Mouse (Mus musculus) hindbrain, postnatal 0 days (tissue): ENCODE data around the gene Ptrh1. TPM values are rescaled to one million over a fixed set of nuclear protein-coding genes. Genes with fewer than 3 reads are reported as not detected.

ENCODE experiments used
- ATAC-seq: fragments of 200-750 bp; cut with Nextera tagmentation; 2 replicates; pipeline ENCODE4 v1.8.0; 2017; ENCODE audit warnings: mild to moderate bottlenecking, moderate TSS enrichment, moderate library complexity
- DNase-seq: peaks from one replicate; pipeline ENCODE4 v3.0.0-alpha.2; 2015; ENCODE audit warnings: low spot score
- H3K27ac ChIP-seq: fragments of 300-500 bp; sonication (generic); 2 replicates; pipeline ENCODE4 v1.5.1; 2014; ENCODE audit warnings: mild to moderate bottlenecking
- H3K27me3 ChIP-seq: fragments of 300-500 bp; sonication (generic); 2 replicates; pipeline ENCODE4 v1.6.1; 2014; ENCODE audit warnings: low read length, mixed read lengths; ENCODE audit not compliant: insufficient read depth
- H3K36me3 ChIP-seq: fragments of 300-500 bp; sonication (generic); 2 replicates; pipeline ENCODE4 v1.6.1; 2014; ENCODE audit warnings: low read length, mixed read lengths; ENCODE audit not compliant: insufficient read depth
- H3K4me1 ChIP-seq: fragments of 300-500 bp; sonication (generic); 2 replicates; pipeline ENCODE4 v1.6.1; 2014; ENCODE audit warnings: antibody characterized with exemption, low read length, mixed read lengths; ENCODE audit not compliant: insufficient read depth
- H3K4me2 ChIP-seq: fragments of 300-500 bp; sonication (generic); 2 replicates; pipeline ENCODE4 v1.6.1; 2014; ENCODE audit warnings: low read depth, mild to moderate bottlenecking, low read length, moderate library complexity, mixed read lengths
- H3K4me3 ChIP-seq: fragments of 300-500 bp; sonication (generic); 2 replicates; pipeline ENCODE4 v1.5.1; 2014; ENCODE audit warnings: low read length
- H3K9ac ChIP-seq: fragments of 300-500 bp; sonication (generic); replicated peaks from 2 replicates; pipeline ENCODE4 v1.6.1; 2014; ENCODE audit warnings: mild to moderate bottlenecking, low read length, moderate library complexity, mixed read lengths
- H3K9me3 ChIP-seq: fragments of 300-500 bp; sonication (generic); 2 replicates; pipeline ENCODE4 v1.6.1; 2016; ENCODE audit warnings: low read length, mixed read lengths
- CTCF ChIP-seq: IDR thresholded peaks from 2 replicates; pipeline ENCODE4 v1.5.1; 2016; ENCODE audit warnings: antibody characterized with exemption, control low read depth, low read depth
- WGBS: fragments of 180-500 bp; shearing (Covaris S2); extraction: QIAGEN DNeasy Blood & Tissue Kit; methylation state at CpG from one replicate; pipeline ENCODE4 v1.1.7; 2014; 5-methylcytosine and 5-hydroxymethylcytosine counted together
- polyA plus RNA-seq: library from polyadenylated mRNA; unstranded; fragments of >200 nt; fragmentation: Nextera tagmentation; extraction: Ambion mirVana; gene quantifications from 2 replicates; pipeline ENCODE4 v1.2.1, GENCODE M21; 2015
- total RNA-seq: library from RNA; depleted of rRNA; stranded (reverse); fragments of >200 nt; gene quantifications from 2 replicates; pipeline ENCODE4 v1.2.3, GENCODE M21; 2014

Ptrh1 gene
- total and polyA plus RNA-seq, 2 experiments from 2014 or later, result 2.9 to 4.4 TPM

DNA sequence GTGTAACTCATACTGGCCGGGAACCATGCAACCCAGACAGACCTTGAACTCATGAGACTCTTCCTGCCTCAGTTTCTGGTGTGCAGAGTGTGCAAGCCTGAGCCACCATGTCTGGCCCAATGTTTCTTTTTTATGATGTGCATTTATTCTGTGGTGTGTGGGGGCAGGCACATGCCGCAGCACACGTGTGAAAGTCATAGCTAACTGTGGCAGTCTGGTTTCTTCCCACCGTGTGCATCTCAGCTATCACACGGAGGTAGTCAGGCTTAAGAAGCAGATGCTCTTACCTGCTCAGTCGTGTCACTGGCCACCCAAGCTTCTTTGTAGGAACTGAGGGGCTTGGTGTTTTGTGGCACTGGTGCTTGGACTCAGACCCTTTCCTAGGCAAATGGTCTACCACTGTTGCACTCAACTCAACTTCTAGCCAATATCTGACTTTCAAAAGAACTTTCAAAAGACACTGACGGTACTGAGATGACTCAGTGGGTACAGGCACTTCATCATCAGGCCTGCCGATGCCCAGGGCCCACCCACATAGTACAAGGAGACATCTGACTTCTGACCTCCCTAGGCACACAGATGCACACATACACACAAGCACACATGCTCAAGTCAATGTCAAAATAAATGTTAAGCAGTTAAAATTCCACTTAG, 2.8 kb upstream of the Ptrh1 start:
- H3K27ac ChIP-seq, result no peak overlapping the region
- no peaks in the 10 kb centered on the region for H3K27me3 ChIP-seq
- WGBS, result 84% methylated on average over 8 of the region's 8 CpGs
- no peak overlapping the region for H3K4me2 ChIP-seq
- H3K36me3 ChIP-seq, result no peaks in the 10 kb centered on the region
- H3K4me1 ChIP-seq, result peaks cover 11% of the 10 kb centered on the region; the same call in 1 of the 2 replicates
- DNase-seq (no peak), ATAC-seq (no peak)
- H3K9me3 ChIP-seq, result no peaks in the 10 kb centered on the region
- H3K9ac ChIP-seq, result no peak overlapping the region
- no peak for TF ChIP-seq CTCF
- H3K4me3 ChIP-seq, result no peak overlapping the region

- Histone ChIP-seq H3K9ac (peak overlapping the region; percentile 18; the same call in 1 of the 2 replicates), H3K27ac (no peak overlapping the region), H3K4me1 (peaks cover 11% of the 10 kb centered on the region; the same call in 1 of the 2 replicates), H3K9me3 (no peaks in the 10 kb centered on the region), H3K27me3 (no peaks in the 10 kb centered on the region), H3K36me3 (no peaks in the 10 kb centered on the region), H3K4me3 (peak overlapping the region; percentile 48), H3K4me2 (peak overlapping the region; percentile 77)
- 22% methylated on average over 22 of the region's 22 CpGs for WGBS
- ATAC-seq (no peak), DNase-seq (no peak)
- TF ChIP-seq CTCF, result no peak
Observed at GRCm38 (mm10) chr2:32776192-32776591, 606 bp downstream of the Ptrh1 start.

DNA sequence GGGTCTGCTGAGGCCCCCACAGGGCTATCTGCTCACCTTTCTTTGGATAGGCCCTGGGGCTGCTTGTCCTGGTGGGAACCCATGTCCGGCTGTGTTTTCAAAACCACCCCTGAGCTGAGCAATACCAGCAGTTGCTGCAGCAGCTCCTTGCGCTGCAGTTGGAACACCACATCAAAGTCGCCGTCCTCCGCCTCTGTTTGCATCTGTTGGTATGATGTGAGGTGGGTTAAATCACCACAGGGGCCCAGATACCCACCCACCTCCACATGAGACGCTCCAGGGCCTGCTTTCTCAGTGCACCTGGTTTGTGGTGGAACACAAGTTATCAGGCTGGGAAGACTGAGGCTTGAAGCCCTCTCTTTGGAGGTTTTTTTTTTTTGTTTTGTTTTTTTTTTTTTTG, 2.5 kb downstream of the Ptrh1 start:
- no peak overlapping the region for H3K9ac ChIP-seq
- no peak overlapping the region for H3K4me2 ChIP-seq
- H3K27ac ChIP-seq, result no peak overlapping the region
- H3K4me1 ChIP-seq, result peaks cover 11% of the 10 kb centered on the region; the same call in 1 of the 2 replicates
- no peaks in the 10 kb centered on the region for H3K36me3 ChIP-seq
- WGBS, result 90% methylated on average over 6 of the region's 6 CpGs
- DNase-seq (no peak), ATAC-seq (no peak)
- no peaks in the 10 kb centered on the region for H3K9me3 ChIP-seq
- H3K27me3 ChIP-seq, result no peaks in the 10 kb centered on the region
- no peak overlapping the region for H3K4me3 ChIP-seq
- no peak for TF ChIP-seq CTCF

GRCm38 (mm10) chr2:32779131-32779530, 3.5 kb downstream of the Ptrh1 start:
- peak; percentile 80 for TF ChIP-seq CTCF
- 16% methylated on average over 8 of the region's 8 CpGs for WGBS

DNA sequence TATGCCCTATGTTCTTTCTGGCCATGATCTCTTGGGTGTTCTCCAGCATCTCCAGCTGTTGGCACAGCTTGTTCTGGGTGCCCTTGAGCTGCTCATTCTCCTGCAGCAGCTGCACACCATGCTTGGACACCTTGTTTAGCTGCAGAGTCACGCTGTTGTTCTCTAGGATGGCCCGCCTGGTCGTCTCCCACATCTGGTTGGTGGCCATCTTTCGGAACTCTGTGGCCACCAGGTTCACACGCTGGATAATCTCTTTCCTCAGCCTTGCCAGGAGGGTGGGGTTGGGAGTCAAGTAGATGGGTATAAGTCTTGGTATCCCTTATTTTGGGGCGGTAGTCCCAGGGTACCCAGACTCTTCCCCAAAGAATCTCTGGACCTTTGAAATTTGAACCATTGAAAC, 4.1 kb downstream of the Ptrh1 start:
- H3K9ac ChIP-seq, result no peak overlapping the region
- ATAC-seq, result no peak
- WGBS, result 90% methylated on average over 6 of the region's 6 CpGs
- H3K27ac ChIP-seq, result no peak overlapping the region
- H3K27me3 ChIP-seq, result no peaks in the 10 kb centered on the region
- H3K36me3 ChIP-seq, result no peaks in the 10 kb centered on the region
- H3K4me2 ChIP-seq, result no peak overlapping the region
- no peak overlapping the region for H3K4me3 ChIP-seq
- TF ChIP-seq CTCF, result no peak
- H3K4me1 ChIP-seq, result peaks cover 11% of the 10 kb centered on the region; the same call in 1 of the 2 replicates
- H3K9me3 ChIP-seq, result no peaks in the 10 kb centered on the region
- no peak for DNase-seq

More at GRCm38 (mm10) chr2:32779131-32779530, 3.5 kb downstream of the Ptrh1 start:
- H3K27me3 ChIP-seq, result no peaks in the 10 kb centered on the region
- H3K4me1 ChIP-seq, result peaks cover 11% of the 10 kb centered on the region; the same call in 1 of the 2 replicates
- H3K36me3 ChIP-seq, result no peaks in the 10 kb centered on the region
- H3K9me3 ChIP-seq, result no peaks in the 10 kb centered on the region
- DNase-seq (peak; percentile 64), ATAC-seq (no peak)
- no peak overlapping the region for H3K27ac ChIP-seq
- no peak overlapping the region for H3K4me2 ChIP-seq
- no peak overlapping the region for H3K9ac ChIP-seq
- no peak overlapping the region for H3K4me3 ChIP-seq

DNA sequence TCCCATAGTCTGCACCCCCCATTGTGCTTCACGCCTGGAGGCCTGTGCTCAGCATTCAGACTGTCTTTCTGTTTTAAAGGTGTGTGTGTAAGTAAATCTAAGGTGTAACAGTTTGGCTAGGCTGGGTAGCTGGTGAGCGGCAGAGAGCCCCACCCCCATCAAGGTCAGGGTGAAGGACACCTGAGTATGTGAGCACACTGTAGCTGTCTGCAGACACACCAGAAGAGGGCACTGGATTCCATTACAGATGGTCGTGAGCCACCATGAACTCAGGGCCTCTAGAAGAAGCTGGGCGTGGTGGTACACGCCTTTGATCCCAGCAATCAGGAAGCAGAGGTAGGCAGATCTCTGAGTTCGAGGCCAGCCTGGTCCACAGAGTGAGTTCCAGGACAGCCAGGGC, 6.1 kb downstream of the Ptrh1 start:
- Histone ChIP-seq H3K9me3 (no peaks in the 10 kb centered on the region), H3K27ac (no peak overlapping the region), H3K9ac (no peak overlapping the region), H3K36me3 (no peaks in the 10 kb centered on the region), H3K27me3 (no peaks in the 10 kb centered on the region), H3K4me1 (no peaks in the 10 kb centered on the region), H3K4me3 (no peak overlapping the region), H3K4me2 (no peak overlapping the region)
- 78% methylated on average over 6 of the region's 6 CpGs for WGBS
- DNase-seq (no peak), ATAC-seq (no peak)
- TF ChIP-seq CTCF, result no peak
